Mouse (Mus musculus) thymus, adult 2 months (tissue): ENCODE measurements around the gene Tnfrsf12a.

Source experiments
- CTCF ChIP-seq: fragments of 200-500 bp; IDR thresholded peaks from 2 replicates; pipeline ENCODE4 v1.5.1; 2012; ENCODE audit warnings: mild to moderate bottlenecking, control low read depth, low read length, moderate library complexity, borderline replicate concordance; ENCODE audit not compliant: control insufficient read depth, poor library complexity, insufficient read depth; ENCODE audit errors: extremely low read depth
- POLR2A ChIP-seq: fragments of 200-500 bp; IDR thresholded peaks from 2 replicates; pipeline ENCODE4 v1.6.1; 2012; ENCODE audit warnings: mild to moderate bottlenecking, low read length, control low read depth, moderate library complexity; ENCODE audit not compliant: control insufficient read depth, poor library complexity, insufficient read depth; ENCODE audit errors: extremely low read depth

DNA sequence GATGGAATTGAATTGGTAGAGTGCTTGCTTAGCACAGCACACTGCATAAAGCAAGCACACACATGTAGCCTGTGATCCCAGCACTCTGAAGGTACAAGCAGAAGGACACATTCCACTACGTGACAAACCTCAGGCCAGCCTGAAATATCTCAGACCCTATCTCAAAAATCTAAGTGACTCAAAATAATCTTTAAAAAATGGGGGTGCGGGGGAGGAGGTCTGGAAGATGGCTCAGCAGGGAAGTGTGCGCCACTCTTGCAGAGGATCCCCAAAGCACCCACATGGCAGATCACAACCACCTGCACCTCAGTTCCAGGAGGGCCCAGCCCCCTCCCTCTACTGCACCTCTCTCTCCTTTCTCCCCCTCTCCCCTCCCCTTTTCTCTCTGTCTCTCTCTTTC lies 5.7 kb downstream of the Tnfrsf12a start:
- TF ChIP-seq POLR2A (no peak), CTCF (no peak)
